Mouse (Mus musculus): ENCODE data around the gene Ints11.

The Ints11 gene

DNA sequence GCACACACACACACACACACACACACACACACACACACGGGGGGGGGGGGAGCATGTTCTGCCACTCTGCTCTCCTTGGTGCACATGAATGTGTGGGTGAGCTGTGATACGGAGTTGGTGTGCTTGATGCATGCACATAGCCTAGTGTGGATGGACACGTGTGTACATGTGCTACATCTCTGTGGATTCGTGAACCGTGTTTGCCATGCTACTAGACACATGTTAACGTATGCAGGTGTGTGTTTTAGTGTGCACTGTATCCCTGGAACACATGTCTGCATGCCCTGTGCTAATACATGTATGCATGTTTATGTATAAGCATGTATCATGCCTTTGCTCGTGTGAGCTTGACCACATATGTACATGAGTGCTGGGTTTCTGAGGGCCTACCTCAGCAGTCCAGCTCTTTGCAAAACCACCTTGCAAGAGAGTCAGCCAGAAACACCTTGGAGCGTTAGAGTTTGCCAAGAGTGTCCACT is 23.9 kb downstream of the Ints11 start:
- peak; percentile 0 to 1 for DNase-seq

DNA sequence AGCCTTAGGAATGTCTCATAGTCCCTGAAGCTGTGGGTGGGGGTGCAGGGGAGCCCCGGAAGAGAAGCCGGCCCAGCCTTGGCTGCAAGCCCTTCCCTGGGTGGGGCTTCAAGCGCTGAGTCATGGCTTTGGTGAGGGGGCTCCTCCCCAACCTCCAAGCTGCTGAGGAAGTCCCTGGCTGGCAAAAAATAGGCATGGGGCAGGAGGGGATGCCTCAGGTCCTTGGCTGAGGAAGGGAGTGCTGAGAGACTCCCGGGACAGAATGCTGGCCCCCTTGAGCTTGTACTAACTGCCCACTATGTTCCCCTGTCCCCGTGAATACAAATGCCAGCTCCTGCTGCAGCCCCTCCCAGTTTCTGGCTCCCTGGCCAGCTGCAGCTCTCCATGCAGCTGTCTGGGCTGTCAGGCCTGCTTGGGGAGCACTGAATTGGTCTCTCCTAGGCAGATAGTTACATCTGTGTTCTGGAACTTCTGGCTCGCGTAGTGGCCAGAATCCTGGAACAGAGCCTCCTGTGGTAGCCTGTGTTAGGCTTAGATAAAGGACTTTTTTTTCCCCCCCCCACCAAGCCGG is 25.1 kb downstream of the Ints11 start:
- DNase-seq: peak; percentile 5 to 11

DNA sequence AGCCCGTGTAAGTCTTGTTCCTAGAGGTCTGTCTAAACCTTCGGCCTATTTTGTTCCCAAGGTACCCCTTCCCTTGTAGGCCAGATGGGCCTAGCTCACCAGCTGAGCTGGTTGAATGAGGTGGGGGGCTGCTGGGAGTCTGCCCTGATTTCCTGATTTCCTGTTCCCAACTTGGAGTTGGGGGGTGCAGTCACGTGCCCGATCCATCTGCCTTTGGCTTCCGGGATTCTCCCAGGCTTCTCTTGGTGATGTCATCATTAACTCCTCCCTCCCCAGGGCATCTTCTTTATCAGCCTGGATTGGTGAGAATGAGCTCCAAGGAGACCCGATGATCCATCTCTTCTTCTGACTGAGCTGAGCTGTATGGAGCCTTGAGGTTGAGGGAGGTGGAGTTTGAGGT is 25.9 kb downstream of the Ints11 start:
- peak; percentile 0 for DNase-seq

DNA sequence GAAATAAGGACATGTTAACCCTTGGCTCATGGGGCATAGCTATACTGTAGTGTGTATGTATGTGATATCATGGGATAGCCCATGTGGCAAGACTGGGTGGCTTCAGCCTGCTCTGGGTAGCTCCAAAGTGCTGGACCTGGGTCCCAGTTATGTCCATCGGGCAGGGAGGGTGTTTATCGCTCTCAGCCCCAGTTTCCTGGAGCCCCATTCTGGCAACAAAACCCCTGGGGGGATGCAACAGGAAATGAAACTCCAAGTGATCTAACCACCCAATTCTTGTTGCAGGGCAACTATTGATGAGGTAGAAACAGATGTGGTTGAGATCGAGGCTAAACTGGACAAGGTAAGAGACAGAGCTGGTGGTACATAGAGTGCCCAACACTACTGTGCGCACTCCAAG is 26.5 kb downstream of the Ints11 start:
- DNase-seq: peak; percentile 57 to 69

DNA sequence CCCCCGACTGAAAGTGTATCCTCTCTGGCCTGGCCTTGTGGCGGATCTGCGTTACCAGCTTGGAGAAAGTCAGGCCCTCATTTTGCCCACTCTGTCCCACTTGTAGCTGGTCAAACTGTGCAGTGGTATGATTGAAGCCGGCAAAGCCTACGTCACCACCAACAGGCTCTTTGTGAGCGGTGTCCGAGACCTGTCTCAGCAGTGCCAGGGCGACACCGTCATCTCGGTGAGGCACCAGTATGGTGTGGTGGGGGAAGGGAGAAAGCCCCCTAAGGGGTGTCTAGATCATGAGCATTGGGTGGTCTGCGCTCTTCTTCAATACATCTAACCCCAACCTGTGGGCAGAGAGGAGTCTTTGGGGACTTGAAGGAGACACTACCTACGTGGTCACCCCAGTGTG is 27.1 kb downstream of the Ints11 start:
- DNase-seq: no peak

DNA sequence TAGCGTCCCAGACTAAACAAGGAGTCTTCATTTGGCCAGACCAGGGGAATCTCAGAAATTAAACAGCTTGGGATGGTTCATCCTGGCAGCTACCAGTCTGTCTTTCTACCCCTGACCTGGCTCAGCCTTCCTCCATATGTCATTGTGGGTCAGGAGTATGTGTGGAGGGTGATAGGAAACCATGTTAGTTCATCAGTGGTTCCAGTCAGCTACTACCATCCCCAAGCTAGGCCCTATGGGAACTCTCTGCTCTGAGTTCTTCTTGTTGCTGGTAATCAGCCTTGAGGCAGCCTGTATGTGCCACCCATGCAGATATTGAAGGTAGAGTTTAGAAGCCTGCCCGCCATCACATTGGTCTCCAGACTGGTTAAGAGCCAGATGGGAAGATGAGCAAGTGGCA is 29.0 kb downstream of the Ints11 start:
- DNase-seq: no peak

DNA sequence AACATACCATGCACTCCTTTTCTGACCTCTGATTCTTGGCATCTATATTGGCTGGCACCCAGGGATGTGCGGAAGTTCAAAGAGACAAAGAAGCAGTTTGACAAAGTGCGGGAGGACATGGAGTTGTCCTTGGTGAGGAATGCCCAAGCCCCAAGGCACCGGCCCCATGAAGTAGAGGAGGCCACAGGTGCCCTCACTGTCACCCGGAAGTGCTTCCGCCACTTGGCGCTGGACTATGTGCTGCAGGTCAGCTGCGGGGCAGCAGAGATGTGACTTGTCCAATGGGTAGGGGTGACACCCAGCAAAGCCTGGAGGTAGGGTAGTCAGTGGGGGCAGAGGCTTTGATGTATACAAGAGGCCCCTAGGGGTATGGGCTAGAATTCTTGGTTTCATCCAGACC is 30.0 kb downstream of the Ints11 start:
- no peak for DNase-seq

DNA sequence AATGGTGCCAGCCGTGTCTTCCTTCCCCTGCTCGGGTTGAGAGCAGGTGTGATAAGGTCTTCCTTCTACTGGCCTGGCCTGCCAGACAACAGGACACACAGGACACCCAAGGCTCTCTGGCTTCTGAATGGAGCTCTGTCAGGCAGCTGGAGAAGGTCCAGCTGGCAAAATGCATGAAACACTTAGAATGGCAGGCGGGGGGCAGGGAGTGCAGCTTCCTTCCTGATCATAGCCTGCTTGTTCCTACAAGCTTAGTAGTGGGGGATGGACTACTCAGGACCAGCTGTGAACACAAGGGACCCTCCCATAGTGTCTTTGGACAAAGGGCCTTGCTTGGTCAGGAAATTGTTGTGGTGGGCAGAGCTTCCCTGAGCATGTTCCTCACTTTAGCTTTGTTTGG is 31.9 kb downstream of the Ints11 start:
- no peak for DNase-seq

DNA sequence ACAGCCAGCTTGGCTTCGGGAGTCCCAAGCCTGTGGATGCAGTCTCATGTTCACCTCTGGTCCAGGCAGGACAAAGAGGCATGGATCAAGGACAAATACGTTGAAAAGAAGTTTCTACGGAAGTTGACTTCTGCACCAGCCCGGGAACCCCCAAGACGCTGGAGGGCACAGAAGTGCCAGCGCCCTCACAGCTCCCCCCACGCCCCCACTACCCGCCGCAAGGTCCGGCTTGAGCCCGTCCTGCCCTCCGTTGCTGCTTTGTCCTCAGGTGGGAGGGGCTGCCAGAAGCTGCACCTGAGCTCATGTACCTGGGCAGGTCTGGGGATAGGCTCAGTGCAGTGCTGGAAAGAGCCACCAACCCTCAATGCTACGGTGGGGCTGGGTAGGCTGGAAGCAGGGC is 33.9 kb downstream of the Ints11 start:
- peak in 1 of 2 experiments; percentile 0 for DNase-seq

DNA sequence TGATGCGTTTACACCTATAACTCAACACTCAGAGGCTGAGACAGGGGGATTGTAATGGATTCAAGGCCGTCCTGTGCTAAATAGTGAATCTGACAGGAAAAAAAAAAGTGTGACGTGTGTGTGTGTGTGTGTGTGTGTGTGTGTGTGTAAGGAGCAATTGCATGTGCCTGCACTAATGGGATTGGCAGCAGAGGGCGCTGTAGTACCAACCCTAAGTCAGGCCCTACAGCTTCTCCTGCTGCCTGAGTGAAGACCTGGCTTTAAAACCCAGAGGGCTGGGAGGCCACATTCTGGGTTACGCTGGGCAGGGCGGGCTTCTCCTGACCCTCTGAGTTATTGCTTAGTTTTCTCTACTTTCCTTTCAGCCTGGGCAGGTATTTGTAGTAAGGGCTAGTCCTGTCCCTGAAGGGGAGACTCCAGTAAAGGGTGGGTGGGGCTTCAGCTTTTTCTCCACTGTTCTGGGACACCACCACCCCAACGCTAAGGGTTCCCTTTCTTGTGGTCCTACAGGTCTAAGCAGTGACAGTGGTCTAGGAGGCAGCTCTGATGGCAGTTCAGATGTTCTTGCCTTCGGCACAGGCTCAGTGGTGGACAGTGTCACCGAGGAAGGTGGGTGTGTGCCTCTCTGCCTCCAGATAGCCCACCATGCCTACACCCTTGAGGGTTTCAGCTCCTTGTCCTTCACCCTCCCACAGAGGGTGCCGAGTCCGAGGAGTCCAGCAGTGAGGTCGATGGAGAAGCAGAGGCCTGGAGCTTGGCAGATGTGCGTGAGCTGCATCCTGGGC is 35.2 kb downstream of the Ints11 start:
- DNase-seq: peak in 1 of 2 experiments; percentile 33

DNA sequence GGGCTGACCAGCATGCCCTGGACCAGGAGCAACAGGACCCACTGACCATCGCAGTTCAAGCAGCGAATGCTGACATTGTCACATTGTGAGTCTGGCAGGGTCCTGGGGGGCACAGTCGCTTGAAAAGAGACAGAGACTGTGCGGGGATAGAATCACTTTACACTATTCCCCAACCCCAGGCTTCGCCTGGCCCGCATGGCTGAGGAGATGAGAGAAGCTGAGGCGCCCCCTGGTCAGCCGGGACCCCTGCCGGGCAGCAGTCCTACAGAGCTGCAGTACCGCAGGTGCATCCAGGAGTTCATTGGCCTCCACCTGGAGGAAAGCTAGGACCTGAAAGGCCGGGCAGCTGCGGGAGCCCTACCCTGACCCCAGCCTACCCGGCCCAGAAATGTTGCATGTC is 36.3 kb downstream of the Ints11 start:
- DNase-seq: peak in 1 of 2 experiments; percentile 1

DNA sequence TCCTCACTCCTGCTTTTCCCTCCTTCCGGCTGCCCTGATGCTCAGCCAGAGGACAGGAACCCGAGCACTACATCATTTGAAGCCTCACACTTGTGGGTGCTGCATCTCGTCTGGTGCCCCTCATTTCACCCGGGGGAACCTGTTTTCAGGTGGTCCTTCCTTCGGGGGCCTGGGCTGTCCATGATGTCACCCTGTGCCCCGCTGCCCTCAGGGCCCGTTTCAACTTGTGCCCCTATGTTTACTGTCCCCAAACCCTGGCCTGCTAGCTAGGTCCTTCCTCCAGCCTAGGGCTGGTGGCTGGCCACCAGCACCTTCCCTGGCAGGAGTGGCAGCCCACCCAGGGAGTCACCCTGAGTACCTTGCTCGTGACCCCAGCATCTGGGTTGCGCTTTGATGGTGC is 36.8 kb downstream of the Ints11 start:
- DNase-seq: peak in 1 of 2 experiments; percentile 0

DNA sequence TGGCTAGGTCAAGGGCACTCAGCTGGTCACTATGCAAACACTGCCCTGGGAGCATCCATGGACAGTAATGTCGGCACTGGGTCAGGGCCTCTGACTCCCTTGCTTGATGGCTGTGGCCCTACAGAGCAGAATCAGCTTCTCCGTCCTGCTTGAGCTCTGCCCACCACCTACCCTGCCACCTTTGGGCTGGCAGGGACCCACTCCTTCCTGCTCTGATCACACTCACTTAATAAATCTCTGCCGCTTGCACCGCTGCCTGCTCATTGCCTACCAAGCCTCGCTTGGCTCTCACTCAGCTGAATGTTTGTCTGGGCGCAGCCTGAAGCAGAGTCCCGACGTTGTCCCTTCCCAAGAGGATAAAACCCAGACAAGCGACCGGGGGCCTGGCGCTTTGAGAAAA is 37.7 kb downstream of the Ints11 start:
- DNase-seq: no peak

DNA sequence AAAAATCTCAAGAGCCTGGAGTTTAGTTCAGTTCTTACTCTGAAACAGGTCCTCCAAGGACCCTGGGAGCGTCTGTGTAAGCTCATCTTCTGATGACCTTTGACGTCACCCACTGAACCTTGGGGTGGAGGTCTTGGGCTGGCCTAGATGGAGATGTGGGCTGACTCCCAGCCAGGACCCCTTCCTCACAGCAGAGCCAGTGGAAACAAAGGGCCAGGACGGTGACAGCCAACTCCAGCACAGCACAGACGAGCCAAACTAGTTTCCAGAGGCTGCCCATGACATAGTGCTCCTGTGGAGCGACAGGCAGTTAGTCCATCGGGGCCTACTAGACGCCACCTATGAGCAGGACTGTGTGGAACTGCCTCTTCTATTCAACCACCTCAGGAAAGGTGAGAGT is 38.9 kb downstream of the Ints11 start:
- DNase-seq: peak in 1 of 2 experiments; percentile 0

DNA sequence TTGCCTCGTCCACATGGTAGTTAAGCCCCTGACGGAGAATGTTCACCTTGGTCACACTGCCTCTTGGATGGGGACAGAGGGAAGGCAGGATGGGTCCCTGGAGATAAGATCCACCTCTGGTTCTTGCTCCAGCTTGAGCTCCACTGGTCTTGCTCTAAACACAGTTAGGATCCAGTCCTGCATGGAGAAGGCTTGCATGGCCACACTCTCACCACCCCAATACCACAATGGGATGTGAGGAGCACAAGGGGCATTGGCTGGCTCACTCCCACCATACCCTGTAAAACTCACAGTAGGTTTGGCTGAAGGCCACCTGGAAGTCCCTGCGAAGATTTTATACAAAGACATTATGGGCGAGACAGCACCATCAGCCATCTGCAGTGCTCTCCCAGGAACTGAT is 39.4 kb downstream of the Ints11 start:
- no peak for DNase-seq

DNA sequence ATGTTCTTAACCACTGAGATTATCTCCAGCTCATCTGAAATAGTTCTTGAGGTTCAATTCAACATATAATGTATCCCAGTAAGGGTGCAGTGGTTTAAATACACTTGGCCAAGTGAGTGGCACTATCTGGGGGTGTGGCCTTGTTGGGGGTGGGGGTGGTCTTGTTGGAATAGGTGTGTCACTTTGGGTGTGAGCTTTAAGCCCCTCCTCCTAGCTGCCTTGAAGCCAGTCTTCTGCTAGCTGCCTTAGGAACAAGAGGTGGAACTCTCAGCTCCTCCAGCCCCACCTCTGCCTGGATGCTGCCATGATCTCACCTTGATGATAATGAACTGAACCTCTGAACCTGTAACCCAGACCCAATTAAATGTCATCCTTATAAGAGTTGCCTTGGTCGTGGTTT is 62.7 kb downstream of the Ints11 start:
- no peak for DNase-seq
